In genomic region chr1:188257500-188257899, GRCm38 (mm10) we compare ENCODE assay signal across 24 mouse cellular contexts. TPM values are rescaled to one million over a fixed set of nuclear protein-coding genes. Genes with fewer than 3 reads are reported as not detected.
DNase-seq lines count a peak whose midpoint lies in the region; ATAC-seq lines count a peak whose summit lies in the region.
"Had no signal": no experiment of that assay in that cellular context is flagged by ENCODE, and none has a peak within 500 bp of the region (broad histone marks: within the 10 kb centered on the region; RNA-seq: fewer than 3 reads in every experiment).

No protein-coding gene starts in this region.

- H3K9me3 ChIP-seq in midbrain, embryonic 11.5 days (ENCODE audit: control insufficient read depth, low read length) = no peaks in the 10 kb centered on the region
- H3K9me3 ChIP-seq in midbrain, embryonic 16.5 days (replicated peaks; ENCODE audit: control insufficient read depth, low read length, poor library complexity, severe bottlenecking) = no peaks in the 10 kb centered on the region
- H3K9me3 ChIP-seq in hindbrain, embryonic 11.5 days (ENCODE audit: control insufficient read depth, low read length) = no peaks in the 10 kb centered on the region
- H3K9me3 ChIP-seq: forebrain, embryonic 13.5 days; heart, embryonic 13.5 days; hindbrain, embryonic 12.5 days; limb, embryonic 12.5 days; stomach, embryonic 15.5 days had no signal

- H3K4me1 ChIP-seq in midbrain, embryonic 11.5 days (ENCODE audit: control insufficient read depth, insufficient read depth, low read length) = peaks cover 10% of the 10 kb centered on the region
- peaks cover 4% of the 10 kb centered on the region; the same call in 1 of the 2 replicates for H3K4me1 ChIP-seq in midbrain, embryonic 16.5 days (ENCODE audit: control insufficient read depth, insufficient read depth, low read length)
- peaks cover 2% of the 10 kb centered on the region for H3K4me1 ChIP-seq in hindbrain, embryonic 11.5 days (replicated peaks; ENCODE audit: control insufficient read depth, insufficient read depth, low read length)
- H3K4me1 ChIP-seq: heart, embryonic 13.5 days; stomach, embryonic 15.5 days had no signal

- 0 out of 2 replicates have a peak, but pooled peaks have one; percentile 29 for ATAC-seq in cerebellum, adult (ENCODE audit: insufficient number of reproducible peaks, low FRiP score, low TSS enrichment)
- no peak for ATAC-seq in midbrain, embryonic 11.5 days (ENCODE audit: low FRiP score)
- no peak for ATAC-seq in midbrain, embryonic 16.5 days
- ATAC-seq in hindbrain, embryonic 11.5 days (ENCODE audit: low FRiP score) = no peak
- ATAC-seq: CD4-positive, CD25-positive, alpha-beta regulatory T cell, adult 4 months; forebrain, embryonic 13.5 days; intestine, postnatal 0 days; liver, postnatal 0 days; lung, postnatal 0 days had no signal

- no peak overlapping the region for H3K9ac ChIP-seq in midbrain, embryonic 11.5 days (ENCODE audit: low read length)
- no peak overlapping the region for H3K9ac ChIP-seq in midbrain, embryonic 16.5 days (ENCODE audit: low read depth, low read length)
- no peak overlapping the region for H3K9ac ChIP-seq in hindbrain, embryonic 11.5 days (ENCODE audit: low read depth, low read length)
- H3K9ac ChIP-seq: forebrain, embryonic 13.5 days; heart, embryonic 13.5 days; hindbrain, embryonic 12.5 days; limb, embryonic 12.5 days; liver, postnatal 0 days; stomach, embryonic 15.5 days had no signal

- no peaks in the 10 kb centered on the region for H3K27me3 ChIP-seq in midbrain, embryonic 11.5 days (ENCODE audit: control insufficient read depth, insufficient read depth, low read length)
- H3K27me3 ChIP-seq in midbrain, embryonic 16.5 days (ENCODE audit: control insufficient read depth, insufficient read depth, low read depth, low read length) = no peaks in the 10 kb centered on the region
- no peaks in the 10 kb centered on the region for H3K27me3 ChIP-seq in hindbrain, embryonic 11.5 days (ENCODE audit: control insufficient read depth, insufficient read depth, low read length)
- H3K27me3 ChIP-seq: forebrain, embryonic 13.5 days; heart, embryonic 13.5 days; hindbrain, embryonic 12.5 days; stomach, embryonic 15.5 days had no signal

- WGBS in midbrain, embryonic 11.5 days = 92% methylated on average over 7 of the region's 7 CpGs
- 90% methylated on average over 7 of the region's 7 CpGs for WGBS in midbrain, embryonic 16.5 days
- 87% methylated on average over 7 of the region's 7 CpGs for WGBS in hindbrain, embryonic 11.5 days

- no peaks in the 10 kb centered on the region for H3K36me3 ChIP-seq in midbrain, embryonic 11.5 days (ENCODE audit: control insufficient read depth, insufficient read depth, low read length)
- H3K36me3 ChIP-seq in midbrain, embryonic 16.5 days (ENCODE audit: control insufficient read depth, insufficient read depth, low read length) = no peaks in the 10 kb centered on the region
- H3K36me3 ChIP-seq in hindbrain, embryonic 11.5 days (ENCODE audit: control insufficient read depth, insufficient read depth, low read length) = no peaks in the 10 kb centered on the region
- H3K36me3 ChIP-seq: heart, embryonic 13.5 days; hindbrain, embryonic 12.5 days; limb, embryonic 12.5 days; stomach, embryonic 15.5 days had no signal

- no peak overlapping the region for H3K4me2 ChIP-seq in midbrain, embryonic 11.5 days
- H3K4me2 ChIP-seq in midbrain, embryonic 16.5 days (ENCODE audit: low read length) = no peak overlapping the region
- H3K4me2 ChIP-seq in hindbrain, embryonic 11.5 days (replicated peaks; ENCODE audit: low read depth, low read length) = no peak overlapping the region
- H3K4me2 ChIP-seq: forebrain, embryonic 13.5 days; heart, embryonic 13.5 days; hindbrain, embryonic 12.5 days; limb, embryonic 12.5 days; liver, embryonic 11.5 days; stomach, embryonic 15.5 days had no signal

- no peak for DNase-seq in cerebellum, postnatal 36 days
- peak; percentile 4 for DNase-seq in layer of hippocampus, adult 11-12 months (ENCODE audit: low spot score)
- DNase-seq in layer of hippocampus, postnatal 25 days (ENCODE audit: extremely low spot score in 1 of 2, low spot score in 1 of 2) = no peak
- peak; percentile 72 for DNase-seq in midbrain, embryonic 11.5 days (ENCODE audit: low spot score, missing footprints)
- peak; percentile 19 for DNase-seq in right cerebral cortex, postnatal 25 days
- no peak for DNase-seq in hindbrain, embryonic 11.5 days (ENCODE audit: low spot score)
- DNase-seq: gastrocnemius, postnatal 25 days; heart, adult 18-20 months; heart, postnatal 14 days; kidney, postnatal 25 days; liver, postnatal 0 days; thymus, postnatal 25 days had no signal

- no peak overlapping the region for H3K27ac ChIP-seq in midbrain, embryonic 11.5 days (ENCODE audit: low read depth, low read length)
- no peak overlapping the region for H3K27ac ChIP-seq in midbrain, embryonic 16.5 days (ENCODE audit: low read length)
- no peak overlapping the region for H3K27ac ChIP-seq in hindbrain, embryonic 11.5 days (ENCODE audit: low read depth, low read length)
- H3K27ac ChIP-seq: forebrain, embryonic 13.5 days; heart, embryonic 13.5 days; hindbrain, embryonic 12.5 days; limb, embryonic 12.5 days; macrophage; stomach, embryonic 15.5 days had no signal

- H3K4me3 ChIP-seq in midbrain, embryonic 11.5 days (ENCODE audit: low read depth, low read length) = no peak overlapping the region
- no peak overlapping the region for H3K4me3 ChIP-seq in midbrain, embryonic 16.5 days (ENCODE audit: low read depth, low read length)
- no peak overlapping the region for H3K4me3 ChIP-seq in hindbrain, embryonic 11.5 days (ENCODE audit: low read depth, low read length)
- H3K4me3 ChIP-seq: forebrain, embryonic 13.5 days; heart, embryonic 13.5 days; hindbrain, embryonic 12.5 days; limb, embryonic 12.5 days; stomach, embryonic 15.5 days had no signal

RNA-seq across cellular contexts. Expression of gene Ush2a, which starts 4.3 kb away (rescaled TPM):
- under 1 TPM; 0.05 to 0.14 TPM for total RNA-seq in layer of hippocampus, postnatal 25 days (2021)
- polyA plus RNA-seq in midbrain, embryonic 11.5 days (2014; fragmentation: Nextera tagmentation; extraction: Ambion mirVana) = 0.04 and 0.07 TPM in 2 replicates
- polyA plus RNA-seq in midbrain, embryonic 16.5 days (2015; fragmentation: Nextera tagmentation; extraction: Ambion mirVana) = 0.06 and 0.27 TPM in 2 replicates
- polyA plus RNA-seq in hindbrain, embryonic 11.5 days (2014; fragmentation: Nextera tagmentation; extraction: Ambion mirVana) = 0.26 and 0.39 TPM in 2 replicates
- total RNA-seq: gastrocnemius, postnatal 25 days had no signal
- polyA plus RNA-seq: liver, postnatal 0 days; macrophage had no signal

Comparison
In these comparisons a context has a peak if more than half of its experiments do, and no peak if none do; other contexts are left out.
1. DNase-seq: peak in layer of hippocampus, adult 11-12 months (single experiment), midbrain, embryonic 11.5 days (single experiment) and right cerebral cortex, postnatal 25 days (single experiment); none in cerebellum, postnatal 36 days (0 of 2), layer of hippocampus, postnatal 25 days (0 of 2) and hindbrain, embryonic 11.5 days (single experiment).